Mouse (Mus musculus) brain, embryonic 14.5 days (tissue): ENCODE measurements around the gene Cfap70.

ENCODE experiments used
- CTCF ChIP-seq: fragments of 200-500 bp; IDR thresholded peaks from 2 replicates; pipeline ENCODE4 v1.5.1; 2012; ENCODE audit warnings: inconsistent platforms, mild to moderate bottlenecking, moderate library complexity, borderline replicate concordance; ENCODE audit not compliant: insufficient read depth, insufficient read length; ENCODE audit errors: extremely low read depth
- POLR2A ChIP-seq: fragments of 200-500 bp; IDR thresholded peaks from 2 replicates; pipeline ENCODE4 v1.6.1; 2012; ENCODE audit warnings: mild to moderate bottlenecking, inconsistent platforms, borderline replicate concordance; ENCODE audit not compliant: poor library complexity, insufficient read depth, insufficient read length, severe bottlenecking; ENCODE audit errors: extremely low read depth

DNA sequence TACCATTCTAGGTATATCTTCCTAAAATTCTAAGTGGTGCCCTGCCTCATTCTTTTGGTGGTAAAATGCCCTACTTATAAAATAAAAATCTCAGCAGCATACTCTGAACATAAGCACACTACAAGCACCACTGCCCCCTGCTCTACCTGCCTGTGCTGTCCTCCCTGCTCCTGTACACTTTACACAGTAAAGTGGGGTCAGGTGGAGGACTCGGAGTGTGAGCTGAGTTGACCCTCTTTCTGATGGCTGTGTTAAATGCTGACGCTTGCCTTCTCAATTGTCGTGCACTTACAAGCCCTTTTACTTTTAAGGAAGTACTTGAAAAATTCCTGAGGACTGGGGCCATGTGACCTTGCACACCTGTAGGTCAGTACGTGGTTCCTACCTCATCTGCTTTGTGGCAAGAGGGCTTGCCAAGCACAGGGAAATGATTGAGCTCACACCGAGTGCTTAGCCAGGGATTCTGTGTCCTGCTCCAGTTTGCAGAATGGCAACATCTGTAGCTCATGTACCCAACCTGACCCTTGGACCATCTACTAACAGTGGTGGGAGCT lies 72.9 kb downstream of the Cfap70 start:
- TF ChIP-seq CTCF (no peak), POLR2A (no peak)
